Mouse (Mus musculus) midbrain, postnatal 0 days (tissue): ENCODE data around the gene Gabbr2. TPM values are rescaled to one million over a fixed set of nuclear protein-coding genes. Genes with fewer than 3 reads are reported as not detected.

ENCODE experiments used
- ATAC-seq: fragments of 200-750 bp; cut with Nextera tagmentation; 2 replicates; pipeline ENCODE4 v1.8.0; 2017; ENCODE audit warnings: moderate number of reproducible peaks, mild to moderate bottlenecking, moderate TSS enrichment, moderate library complexity; ENCODE audit not compliant: low FRiP score
- DNase-seq: peaks from one replicate; pipeline ENCODE4 v3.0.0-alpha.2; 2015; ENCODE audit warnings: low spot score
- H3K27ac ChIP-seq: fragments of 300-500 bp; sonication (generic); 2 replicates; pipeline ENCODE4 v1.5.1; 2014; ENCODE audit warnings: low read depth, mild to moderate bottlenecking, low read length, mixed read lengths
- H3K27me3 ChIP-seq: fragments of 300-500 bp; sonication (generic); 2 replicates; pipeline ENCODE4 v1.6.1; 2014; ENCODE audit warnings: low read length, control low read depth, mixed read lengths; ENCODE audit not compliant: insufficient read depth
- H3K36me3 ChIP-seq: fragments of 300-500 bp; sonication (generic); 2 replicates; pipeline ENCODE4 v1.6.1; 2014; ENCODE audit warnings: low read length, control low read depth, mixed read lengths; ENCODE audit not compliant: insufficient read depth
- H3K4me1 ChIP-seq: fragments of 300-500 bp; sonication (generic); 2 replicates; pipeline ENCODE4 v1.6.1; 2014; ENCODE audit warnings: mild to moderate bottlenecking, control low read depth, antibody characterized with exemption, low read length, mixed read lengths; ENCODE audit not compliant: insufficient read depth
- H3K4me2 ChIP-seq: fragments of 300-500 bp; sonication (generic); 2 replicates; pipeline ENCODE4 v1.6.1; 2014; ENCODE audit warnings: low read depth, mild to moderate bottlenecking, low read length, mixed read lengths; ENCODE audit not compliant: poor library complexity, severe bottlenecking
- H3K4me3 ChIP-seq: fragments of 300-500 bp; sonication (generic); 2 replicates; pipeline ENCODE4 v1.5.1; 2014; ENCODE audit warnings: low read depth, mild to moderate bottlenecking, low read length, moderate library complexity
- H3K9ac ChIP-seq: fragments of 300-500 bp; sonication (generic); replicated peaks from 2 replicates; pipeline ENCODE4 v1.6.1; 2014; ENCODE audit warnings: mild to moderate bottlenecking, low read length, moderate library complexity, mixed read lengths; ENCODE audit not compliant: poor library complexity, severe bottlenecking
- H3K9me3 ChIP-seq: fragments of 300-500 bp; sonication (generic); 2 replicates; pipeline ENCODE4 v1.6.1; 2016; ENCODE audit warnings: low read length, control low read depth
- CTCF ChIP-seq: IDR thresholded peaks from 2 replicates; pipeline ENCODE4 v1.5.1; 2016; ENCODE audit warnings: antibody characterized with exemption, mild to moderate bottlenecking
- WGBS: fragments of 180-500 bp; shearing (Covaris S2); extraction: QIAGEN DNeasy Blood & Tissue Kit; methylation state at CpG from one replicate; pipeline ENCODE4 v1.1.7; 2014; 5-methylcytosine and 5-hydroxymethylcytosine counted together
- polyA plus RNA-seq: library from polyadenylated mRNA; unstranded; fragments of >200 nt; fragmentation: Nextera tagmentation; extraction: Ambion mirVana; gene quantifications from 2 replicates; pipeline ENCODE4 v1.2.1, GENCODE M21; 2015
- total RNA-seq: library from RNA; depleted of rRNA; stranded (reverse); fragments of >200 nt; gene quantifications from 2 replicates; pipeline ENCODE4 v1.2.3, GENCODE M21; 2014

The Gabbr2 gene
- total and polyA plus RNA-seq, 2 experiments from 2014 or later = 20.5 to 123 TPM

GRCm38 (mm10) chr4:46844982-46845643, 146.6 kb downstream of the Gabbr2 start:
- no peaks in the 10 kb centered on the region for H3K27me3 ChIP-seq
- H3K9ac ChIP-seq = no peak overlapping the region
- no peak overlapping the region for H3K4me2 ChIP-seq
- 59% methylated on average over 6 of the region's 6 CpGs for WGBS
- H3K9me3 ChIP-seq = no peaks in the 10 kb centered on the region
- no peak for TF ChIP-seq CTCF
- H3K27ac ChIP-seq = 0 out of 2 replicates have a peak overlapping the region, but pooled peaks have one; percentile 26
- peak; percentile 83 for ATAC-seq
- H3K4me1 ChIP-seq = no peaks in the 10 kb centered on the region
- peaks cover 7% of the 10 kb centered on the region; the same call in 1 of the 2 replicates for H3K36me3 ChIP-seq
- peak; percentile 59 for DNase-seq
- no peak overlapping the region for H3K4me3 ChIP-seq

GRCm38 (mm10) chr4:46844567-46844966, 147.1 kb downstream of the Gabbr2 start:
- TF ChIP-seq CTCF = no peak
- WGBS = 74% methylated on average over 5 of the region's 5 CpGs
- H3K27ac ChIP-seq = 0 out of 2 replicates have a peak overlapping the region, but pooled peaks have one; percentile 26
- DNase-seq (no peak), ATAC-seq (no peak; the same call in 1 of the 2 replicates)
- no peaks in the 10 kb centered on the region for H3K9me3 ChIP-seq
- H3K4me1 ChIP-seq = no peaks in the 10 kb centered on the region
- no peaks in the 10 kb centered on the region for H3K27me3 ChIP-seq
- no peak overlapping the region for H3K4me2 ChIP-seq
- no peak overlapping the region for H3K9ac ChIP-seq
- peaks cover 7% of the 10 kb centered on the region; the same call in 1 of the 2 replicates for H3K36me3 ChIP-seq
- H3K4me3 ChIP-seq = no peak overlapping the region

GRCm38 (mm10) chr4:46842596-46842995, 149.1 kb downstream of the Gabbr2 start:
- 65% methylated on average over 7 of the region's 7 CpGs for WGBS
- ATAC-seq = no peak
- no peak overlapping the region for H3K4me3 ChIP-seq

GRCm38 (mm10) chr4:46840146-46840545, 151.5 kb downstream of the Gabbr2 start:
- no peak overlapping the region for H3K27ac ChIP-seq
- H3K36me3 ChIP-seq = no peaks in the 10 kb centered on the region
- no peak overlapping the region for H3K9ac ChIP-seq
- no peak overlapping the region for H3K4me2 ChIP-seq
- no peak for TF ChIP-seq CTCF
- H3K4me3 ChIP-seq = no peak overlapping the region
- DNase-seq (no peak), ATAC-seq (no peak)
- H3K4me1 ChIP-seq = no peaks in the 10 kb centered on the region
- H3K27me3 ChIP-seq = no peaks in the 10 kb centered on the region
- no peaks in the 10 kb centered on the region for H3K9me3 ChIP-seq
- WGBS = 87% methylated on average over 6 of the region's 6 CpGs

More at GRCm38 (mm10) chr4:46842596-46842995, 149.1 kb downstream of the Gabbr2 start:
- no peaks in the 10 kb centered on the region for H3K9me3 ChIP-seq
- no peak for DNase-seq
- TF ChIP-seq CTCF = no peak
- H3K27me3 ChIP-seq = no peaks in the 10 kb centered on the region
- no peak overlapping the region for H3K27ac ChIP-seq
- no peak overlapping the region for H3K4me2 ChIP-seq
- peaks cover 7% of the 10 kb centered on the region; the same call in 1 of the 2 replicates for H3K36me3 ChIP-seq
- H3K9ac ChIP-seq = no peak overlapping the region
- H3K4me1 ChIP-seq = no peaks in the 10 kb centered on the region

- Histone ChIP-seq H3K4me1 (no peaks in the 10 kb centered on the region), H3K9me3 (no peaks in the 10 kb centered on the region), H3K9ac (no peak overlapping the region), H3K36me3 (no peaks in the 10 kb centered on the region), H3K27ac (no peak overlapping the region; the same call in 1 of the 2 replicates), H3K4me3 (no peak overlapping the region), H3K4me2 (no peak overlapping the region), H3K27me3 (no peaks in the 10 kb centered on the region)
- 79% methylated on average over 7 of the region's 7 CpGs for WGBS
- DNase-seq (no peak), ATAC-seq (no peak)
- no peak for TF ChIP-seq CTCF
Observed at GRCm38 (mm10) chr4:46837362-46837761, 154.3 kb downstream of the Gabbr2 start.

GRCm38 (mm10) chr4:46836065-46836464, 155.6 kb downstream of the Gabbr2 start:
- peak; percentile 46 for DNase-seq
- no peak for TF ChIP-seq CTCF
- no peak overlapping the region for H3K4me3 ChIP-seq
- H3K4me1 ChIP-seq = no peaks in the 10 kb centered on the region
- no peaks in the 10 kb centered on the region for H3K9me3 ChIP-seq
- no peaks in the 10 kb centered on the region for H3K36me3 ChIP-seq
- peak overlapping the region; percentile 49; the same call in 1 of the 2 replicates for H3K27ac ChIP-seq
- 40% methylated on average over 18 of the region's 18 CpGs for WGBS
- H3K4me2 ChIP-seq = no peak overlapping the region
- no peak overlapping the region for H3K9ac ChIP-seq
- H3K27me3 ChIP-seq = no peaks in the 10 kb centered on the region
- ATAC-seq = 0 out of 2 replicates have a peak, but pooled peaks have one; percentile 35
